In genomic region chr11:113752158-113752661, GRCm38 (mm10) we compare ENCODE assay signal across 7 mouse cellular contexts. TPM values are rescaled to one million over a fixed set of nuclear protein-coding genes. Genes with fewer than 3 reads are reported as not detected.
A peak's percentile ranks its signal among the peaks of the same experiment; 100 is the strongest.
DNase-seq lines count a peak whose midpoint lies in the region; ATAC-seq lines count a peak whose summit lies in the region.

No protein-coding gene starts in this region.

- H3K36me3 ChIP-seq in forebrain, embryonic 11.5 days (ENCODE audit: control insufficient read depth, insufficient read depth, low read length): no peaks in the 10 kb centered on the region
- H3K36me3 ChIP-seq in liver, embryonic 11.5 days (ENCODE audit: control insufficient read depth, insufficient read depth, low read length): no peaks in the 10 kb centered on the region

- WGBS in forebrain, embryonic 11.5 days: 28% methylated on average over 15 of the region's 15 CpGs
- 15% methylated on average over 15 of the region's 15 CpGs for WGBS in liver, embryonic 11.5 days

- H3K27ac ChIP-seq in forebrain, embryonic 11.5 days (ENCODE audit: low read depth, low read length): peak overlapping the region; percentile 89; the same call in 1 of the 2 replicates
- peak overlapping the region; percentile 89 for H3K27ac ChIP-seq in liver, embryonic 11.5 days (ENCODE audit: low read depth, low read length)

- no peaks in the 10 kb centered on the region for H3K9me3 ChIP-seq in forebrain, embryonic 11.5 days (ENCODE audit: control insufficient read depth, low read length)
- H3K9me3 ChIP-seq in liver, embryonic 11.5 days (ENCODE audit: control insufficient read depth, low read length): no peaks in the 10 kb centered on the region

- ATAC-seq in CD4-positive, CD25-positive, alpha-beta regulatory T cell, adult 4 months: peak; percentile 33
- peak; percentile 8 for ATAC-seq in forebrain, embryonic 11.5 days (replicated peaks; ENCODE audit: low FRiP score)
- ATAC-seq in liver, embryonic 11.5 days (replicated peaks; ENCODE audit: low FRiP score): no peak; the same call in 1 of the 2 replicates
- ATAC-seq in neutrophil, adult 5-6 weeks (ENCODE audit: extremely low read depth, insufficient number of reproducible peaks, low FRiP score, poor library complexity, severe bottlenecking): peak; percentile 20

- H3K27me3 ChIP-seq in forebrain, embryonic 11.5 days (ENCODE audit: control insufficient read depth, insufficient read depth, low read length): no peaks in the 10 kb centered on the region
- H3K27me3 ChIP-seq in liver, embryonic 11.5 days (replicated peaks; ENCODE audit: control insufficient read depth, insufficient read depth, low read length): no peaks in the 10 kb centered on the region

- H3K4me3 ChIP-seq in forebrain, embryonic 11.5 days (ENCODE audit: low read depth, low read length): peak overlapping the region; percentile 57
- peak overlapping the region; percentile 82 for H3K4me3 ChIP-seq in liver, embryonic 11.5 days (ENCODE audit: low read depth, low read length)

- peaks cover 32% of the 10 kb centered on the region for H3K4me1 ChIP-seq in forebrain, embryonic 11.5 days (replicated peaks; ENCODE audit: control insufficient read depth, insufficient read depth, low read length)
- H3K4me1 ChIP-seq in liver, embryonic 11.5 days (replicated peaks; ENCODE audit: control insufficient read depth, insufficient read depth, low read length): peaks cover 32% of the 10 kb centered on the region

- H3K4me2 ChIP-seq in forebrain, embryonic 11.5 days (ENCODE audit: low read depth, low read length, severe bottlenecking): peak overlapping the region; percentile 91
- H3K4me2 ChIP-seq in liver, embryonic 11.5 days: peak overlapping the region; percentile 89

- peak overlapping the region; percentile 56 for H3K9ac ChIP-seq in forebrain, embryonic 11.5 days (ENCODE audit: low read length)
- H3K9ac ChIP-seq in liver, embryonic 11.5 days (ENCODE audit: low read depth, low read length): peak overlapping the region; percentile 74

- DNase-seq in B cell, adult 2 months: peak; percentile 39 to 48
- DNase-seq in forebrain, embryonic 11.5 days (ENCODE audit: low spot score): no peak
- DNase-seq in liver, embryonic 11.5 days (ENCODE audit: low spot score): no peak
- DNase-seq in ovary, postnatal 36 days (ENCODE audit: low spot score): no peak
- DNase-seq in right cerebral cortex, adult 18-20 months: no peak

RNA-seq across cellular contexts. Expression of gene Cdc42ep4, which starts 0.5 kb away (rescaled TPM):
- 1 to 10 TPM; 2.1 to 2.3 TPM for polyA plus RNA-seq in CD4-positive, CD25-positive, alpha-beta regulatory T cell, adult 4 months (2017; shearing (Covaris generic))
- 78.5 and 88.6 TPM in 2 replicates for polyA plus RNA-seq in forebrain, embryonic 11.5 days (2014; fragmentation: Nextera tagmentation; extraction: Ambion mirVana)
- polyA plus RNA-seq in liver, embryonic 11.5 days (2014; fragmentation: Nextera tagmentation; extraction: Ambion mirVana): 26.0 and 29.5 TPM in 2 replicates
- total RNA-seq in neutrophil, adult 5-6 weeks (2017): 14.5 and 17.9 TPM in 2 replicates

RNA-seq across cellular contexts. Expression of gene Cpsf4l, which starts 42.4 kb away (rescaled TPM):
- polyA plus RNA-seq in CD4-positive, CD25-positive, alpha-beta regulatory T cell, adult 4 months (2017; shearing (Covaris generic)): 1 to 10 TPM in 1 of 2 experiments, not detected in 1; 1.0 TPM
- polyA plus RNA-seq in forebrain, embryonic 11.5 days (2014; fragmentation: Nextera tagmentation; extraction: Ambion mirVana): 0.33 and 0.47 TPM in 2 replicates
- 0.18 and 0.29 TPM in 2 replicates for polyA plus RNA-seq in liver, embryonic 11.5 days (2014; fragmentation: Nextera tagmentation; extraction: Ambion mirVana)
- not detected in 2 replicates for total RNA-seq in neutrophil, adult 5-6 weeks (2017)

Comparison
In these comparisons a context has a peak if more than half of its experiments do, and no peak if none do; other contexts are left out.
1. DNase-seq: peak in B cell, adult 2 months (2 of 2); none in forebrain, embryonic 11.5 days (single experiment), liver, embryonic 11.5 days (single experiment), ovary, postnatal 36 days (single experiment) and right cerebral cortex, adult 18-20 months (single experiment).